Mouse (Mus musculus) thymus, adult 2 months (tissue): ENCODE results near the gene Zfp607b. TPM values are rescaled to one million over a fixed set of nuclear protein-coding genes. Genes with fewer than 3 reads are reported as not detected.

Source experiments
- DNase-seq: peaks from one replicate; pipeline ENCODE4 v3.0.0; 2021
- H3K27ac ChIP-seq: fragments of 200-500 bp; 2 replicates; pipeline ENCODE4 v1.5.1; 2012; ENCODE audit warnings: low read length, control low read depth; ENCODE audit not compliant: control insufficient read depth, insufficient read depth
- H3K27me3 ChIP-seq: fragments of 200-500 bp; 2 replicates; pipeline ENCODE4 v1.6.1; 2012; ENCODE audit warnings: mild to moderate bottlenecking, low read length, moderate library complexity, mixed read lengths; ENCODE audit not compliant: control insufficient read depth, insufficient read depth
- H3K36me3 ChIP-seq: fragments of 200-500 bp; 2 replicates; pipeline ENCODE4 v1.6.1; 2012; ENCODE audit warnings: mild to moderate bottlenecking, low read length, moderate library complexity; ENCODE audit not compliant: control insufficient read depth, insufficient read depth
- H3K4me1 ChIP-seq: fragments of 200-500 bp; replicated peaks from 2 replicates; pipeline ENCODE4 v1.6.1; 2012; ENCODE audit warnings: low read length; ENCODE audit not compliant: control insufficient read depth, insufficient read depth
- H3K4me3 ChIP-seq: fragments of 200-500 bp; 2 replicates; pipeline ENCODE4 v1.5.1; 2012; ENCODE audit warnings: mild to moderate bottlenecking, low read length, control low read depth, moderate library complexity; ENCODE audit not compliant: control insufficient read depth, insufficient read depth
- CTCF ChIP-seq: fragments of 200-500 bp; IDR thresholded peaks from 2 replicates; pipeline ENCODE4 v1.5.1; 2012; ENCODE audit warnings: mild to moderate bottlenecking, control low read depth, low read length, moderate library complexity, borderline replicate concordance; ENCODE audit not compliant: control insufficient read depth, poor library complexity, insufficient read depth; ENCODE audit errors: extremely low read depth
- POLR2A ChIP-seq: fragments of 200-500 bp; IDR thresholded peaks from 2 replicates; pipeline ENCODE4 v1.6.1; 2012; ENCODE audit warnings: mild to moderate bottlenecking, low read length, control low read depth, moderate library complexity; ENCODE audit not compliant: control insufficient read depth, poor library complexity, insufficient read depth; ENCODE audit errors: extremely low read depth
- WGBS: fragments of 180-500 bp; shearing (Covaris S2); methylation state at CpG from one replicate; pipeline ENCODE4 v1.1.7; 2018; 5-methylcytosine and 5-hydroxymethylcytosine counted together
- polyA plus RNA-seq: library from polyadenylated mRNA; depleted of rRNA; stranded (reverse); fragments of >200 nt; gene quantifications from 2 replicates; pipeline ENCODE4 v1.2.3, GENCODE M21; 2012

Zfp607b gene
- polyA plus RNA-seq, 1 experiment = 0.77 TPM

- Histone ChIP-seq H3K36me3 (no peaks in the 10 kb centered on the region), H3K4me3 (no peak overlapping the region), H3K4me1 (no peaks in the 10 kb centered on the region), H3K27me3 (no peaks in the 10 kb centered on the region; the same call in 1 of the 2 replicates), H3K27ac (no peak overlapping the region)
- DNase-seq = no peak
- TF ChIP-seq CTCF = no peak
- no peak for TF ChIP-seq POLR2A
- WGBS = 91% methylated on average over 4 of the region's 4 CpGs
These were observed 27.1 kb upstream of the Zfp607b start for GRCm38 (mm10) chr7:27662038-27662437.

GRCm38 (mm10) chr7:27673064-27673574 lies 16.0 kb upstream of the Zfp607b start:
- Histone ChIP-seq H3K4me3 (peak overlapping the region; percentile 60), H3K36me3 (no peaks in the 10 kb centered on the region), H3K27me3 (no peaks in the 10 kb centered on the region), H3K27ac (no peak overlapping the region), H3K4me1 (peaks cover 22% of the 10 kb centered on the region)
- TF ChIP-seq POLR2A = no peak
- no peak for TF ChIP-seq CTCF
- 61% methylated on average over 9 of the region's 9 CpGs for WGBS
- no peak for DNase-seq

DNA sequence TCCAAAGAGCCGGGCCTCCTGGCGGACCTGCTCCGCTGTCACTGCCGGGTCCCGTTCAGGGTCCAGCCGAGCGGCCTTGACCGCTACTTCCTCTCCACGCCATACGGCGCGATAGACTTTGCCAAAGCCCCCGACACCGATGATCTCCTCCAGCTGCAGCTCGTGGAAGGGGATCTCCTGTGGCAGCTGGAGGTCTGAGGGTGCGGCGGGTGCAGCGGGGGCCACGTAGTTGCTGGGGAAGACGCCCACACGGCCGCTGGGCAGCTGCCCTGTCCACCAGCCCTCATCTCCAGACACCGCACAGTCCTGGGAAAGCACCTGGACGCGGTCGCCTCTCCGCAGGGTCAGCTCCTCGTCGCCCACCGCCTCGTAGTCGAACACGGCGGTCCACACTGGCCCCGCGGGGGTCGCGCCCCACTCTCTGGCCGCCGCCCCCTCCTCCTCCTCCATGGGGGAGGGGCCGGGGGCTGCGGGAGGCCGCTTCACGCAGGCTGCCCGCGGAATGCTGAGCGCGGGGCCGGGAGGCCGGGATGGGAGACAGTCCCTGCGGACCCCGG lies 15.5 kb upstream of the Zfp607b start:
- 3% methylated on average over 50 of the region's 52 CpGs for WGBS
- H3K27me3 ChIP-seq = no peaks in the 10 kb centered on the region
- no peak for TF ChIP-seq CTCF
- no peak for TF ChIP-seq POLR2A
- no peaks in the 10 kb centered on the region for H3K36me3 ChIP-seq
- DNase-seq = peak; percentile 37
- H3K27ac ChIP-seq = no peak overlapping the region
- H3K4me1 ChIP-seq = peaks cover 22% of the 10 kb centered on the region
- H3K4me3 ChIP-seq = peak overlapping the region; percentile 60

DNA sequence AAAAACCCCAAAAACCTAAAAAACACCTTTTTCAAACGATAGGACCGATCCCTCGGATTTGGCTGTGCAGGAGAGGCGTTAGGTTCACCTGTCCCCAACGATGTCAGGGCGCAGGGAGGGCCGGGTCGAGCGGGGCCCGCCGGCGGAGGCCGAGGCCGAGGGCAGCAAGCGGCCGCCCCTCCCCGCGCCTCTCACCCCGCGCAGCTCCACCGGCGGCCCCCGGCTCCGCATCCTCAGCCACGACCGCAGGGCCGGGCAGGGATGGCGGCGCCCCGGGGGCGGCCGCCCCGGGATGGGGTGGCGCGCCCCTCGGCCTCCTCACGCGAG lies 15.0 kb upstream of the Zfp607b start:
- H3K4me3 ChIP-seq = peak overlapping the region; percentile 60
- no peak for DNase-seq
- H3K36me3 ChIP-seq = no peaks in the 10 kb centered on the region
- peaks cover 22% of the 10 kb centered on the region for H3K4me1 ChIP-seq
- no peaks in the 10 kb centered on the region for H3K27me3 ChIP-seq
- TF ChIP-seq POLR2A (no peak), CTCF (peak; percentile 41; the same call in 1 of the 2 replicates)
- no peak overlapping the region for H3K27ac ChIP-seq
- under 1% methylated on average over 38 of the region's 38 CpGs for WGBS

GRCm38 (mm10) chr7:27674522-27675221 lies 14.5 kb upstream of the Zfp607b start, which contains the start of gene Map3k10:
Gene Map3k10 (minus strand): TSS chr7:27674598.
- under 1% methylated on average over 31 of the region's 31 CpGs for WGBS
- Histone ChIP-seq H3K27me3 (no peaks in the 10 kb centered on the region), H3K36me3 (no peaks in the 10 kb centered on the region), H3K27ac (peak within 1 kb of the TSS; percentile 68), H3K4me1 (peaks cover 22% of the 10 kb centered on the region), H3K4me3 (peak within 1 kb of the TSS; percentile 60)
- peak; percentile 96 for DNase-seq
- TF ChIP-seq CTCF (0 out of 2 replicates have a peak, but pooled peaks have one; percentile 2), POLR2A (peak; percentile 60; the same call in 1 of the 2 replicates)

GRCm38 (mm10) chr7:27675222-27675612 lies 13.9 kb upstream of the Zfp607b start:
- Histone ChIP-seq H3K27me3 (no peaks in the 10 kb centered on the region), H3K4me3 (no peak overlapping the region), H3K4me1 (peaks cover 22% of the 10 kb centered on the region), H3K27ac (no peak overlapping the region), H3K36me3 (no peaks in the 10 kb centered on the region)
- no peak for DNase-seq
- 42% methylated on average over 14 of the region's 14 CpGs for WGBS
- TF ChIP-seq CTCF (no peak), POLR2A (no peak)
